Mouse (Mus musculus) midbrain, embryonic 15.5 days (tissue): ENCODE measurements at regions not wholly inside any gene's neighbourhood (a gene's known extent, or its start where the extent isn't known, plus 50 kb on each side); places are given as distances from the start of the nearest gene placed in this dataset.
"Not testable (repeated sequence)": the region's sequence is repeated elsewhere in the genome, so short reads cannot be mapped to it uniquely, and the experiment has no call there.

Experiments
- ATAC-seq: fragments of 200-750 bp; cut with Nextera tagmentation; replicated peaks from 2 replicates; pipeline ENCODE4 v1.8.0; 2017; ENCODE audit warnings: moderate TSS enrichment
- H3K27ac ChIP-seq: fragments of 300-500 bp; sonication (generic); 2 replicates; pipeline ENCODE4 v1.5.1; 2015; ENCODE audit warnings: mild to moderate bottlenecking, inconsistent platforms
- H3K27me3 ChIP-seq: fragments of 300-500 bp; sonication (generic); replicated peaks from 2 replicates; pipeline ENCODE4 v1.6.1; 2015; ENCODE audit warnings: inconsistent platforms
- H3K36me3 ChIP-seq: fragments of 300-500 bp; sonication (generic); replicated peaks from 2 replicates; pipeline ENCODE4 v1.6.1; 2015; ENCODE audit warnings: inconsistent platforms
- H3K4me1 ChIP-seq: fragments of 300-500 bp; sonication (generic); 2 replicates; pipeline ENCODE4 v1.6.1; 2015; ENCODE audit warnings: inconsistent platforms
- H3K4me2 ChIP-seq: fragments of 300-500 bp; sonication (generic); 2 replicates; pipeline ENCODE4 v1.6.1; 2015; ENCODE audit warnings: inconsistent platforms, mild to moderate bottlenecking, moderate library complexity
- H3K4me3 ChIP-seq: fragments of 300-500 bp; sonication (generic); 2 replicates; pipeline ENCODE4 v1.5.1; 2015; ENCODE audit warnings: mild to moderate bottlenecking, inconsistent platforms
- H3K9ac ChIP-seq: fragments of 300-500 bp; sonication (generic); 2 replicates; pipeline ENCODE4 v1.6.1; 2015; ENCODE audit warnings: mild to moderate bottlenecking, inconsistent platforms
- H3K9me3 ChIP-seq: fragments of 300-500 bp; sonication (generic); 2 replicates; pipeline ENCODE4 v1.6.1; 2016; ENCODE audit warnings: inconsistent platforms
- WGBS: fragments of 180-500 bp; shearing (Covaris S2); methylation state at CpG from one replicate; pipeline ENCODE4 v1.1.7; 2015; ENCODE audit warnings: mixed read lengths; 5-methylcytosine and 5-hydroxymethylcytosine counted together

DNA sequence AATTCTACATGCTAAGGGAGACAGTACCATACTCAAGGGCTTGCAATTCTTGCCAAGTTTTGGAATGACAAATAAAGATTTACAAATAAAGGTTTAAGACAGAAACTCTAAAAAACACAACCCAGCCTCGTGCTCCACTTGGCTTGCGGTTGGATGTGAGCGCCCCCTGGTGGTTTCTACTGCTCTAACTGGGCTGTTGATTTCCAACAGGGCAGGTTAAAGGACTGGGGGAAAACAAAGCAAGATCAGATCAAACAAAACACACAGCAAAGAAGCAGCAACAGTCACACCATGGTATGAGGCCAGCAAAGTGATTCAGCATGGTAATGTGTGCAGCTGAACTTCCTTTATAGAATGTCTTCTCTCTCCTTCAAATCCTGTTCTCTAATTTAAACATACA is 339.2 kb downstream of the Adam3 start:
- Histone ChIP-seq H3K9ac (no peak overlapping the region), H3K4me2 (no peak overlapping the region), H3K36me3 (no peaks in the 10 kb centered on the region), H3K27me3 (no peaks in the 10 kb centered on the region), H3K27ac (no peak overlapping the region), H3K4me3 (no peak overlapping the region), H3K9me3 (no peaks in the 10 kb centered on the region), H3K4me1 (no peaks in the 10 kb centered on the region)
- peak; percentile 54; the same call in 1 of the 2 replicates for ATAC-seq
- 3% methylated on average over 3 of the region's 3 CpGs for WGBS

DNA sequence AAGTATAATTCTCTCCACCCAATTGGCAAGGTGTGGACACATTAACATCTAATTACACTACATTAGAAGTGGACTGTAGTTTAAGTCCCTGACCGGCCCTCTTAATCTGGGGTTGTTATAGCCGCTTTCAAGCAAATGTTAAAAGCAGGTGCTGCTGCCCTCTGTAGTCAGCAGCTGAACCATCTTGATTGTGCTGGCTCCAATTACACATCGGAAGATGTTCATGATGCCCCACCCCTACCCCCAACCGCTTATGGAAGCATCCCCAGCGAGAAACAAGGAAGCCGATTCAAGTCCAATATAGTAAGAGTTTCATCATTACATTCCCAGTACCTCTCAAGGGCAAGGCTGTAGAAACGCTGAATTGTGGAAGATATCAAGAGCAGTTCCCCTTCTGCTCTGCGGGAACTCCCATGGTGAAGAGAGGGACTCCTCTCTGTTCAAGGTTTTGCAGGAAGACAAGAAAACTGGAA is 341.7 kb downstream of the Adam3 start:
- no peak overlapping the region for H3K9ac ChIP-seq
- no peaks in the 10 kb centered on the region for H3K27me3 ChIP-seq
- H3K9me3 ChIP-seq: no peaks in the 10 kb centered on the region
- no peak for ATAC-seq
- H3K27ac ChIP-seq: no peak overlapping the region
- WGBS: 79% methylated on average over 8 of the region's 8 CpGs
- no peaks in the 10 kb centered on the region for H3K36me3 ChIP-seq
- no peak overlapping the region for H3K4me2 ChIP-seq
- no peaks in the 10 kb centered on the region for H3K4me1 ChIP-seq
- no peak overlapping the region for H3K4me3 ChIP-seq

DNA sequence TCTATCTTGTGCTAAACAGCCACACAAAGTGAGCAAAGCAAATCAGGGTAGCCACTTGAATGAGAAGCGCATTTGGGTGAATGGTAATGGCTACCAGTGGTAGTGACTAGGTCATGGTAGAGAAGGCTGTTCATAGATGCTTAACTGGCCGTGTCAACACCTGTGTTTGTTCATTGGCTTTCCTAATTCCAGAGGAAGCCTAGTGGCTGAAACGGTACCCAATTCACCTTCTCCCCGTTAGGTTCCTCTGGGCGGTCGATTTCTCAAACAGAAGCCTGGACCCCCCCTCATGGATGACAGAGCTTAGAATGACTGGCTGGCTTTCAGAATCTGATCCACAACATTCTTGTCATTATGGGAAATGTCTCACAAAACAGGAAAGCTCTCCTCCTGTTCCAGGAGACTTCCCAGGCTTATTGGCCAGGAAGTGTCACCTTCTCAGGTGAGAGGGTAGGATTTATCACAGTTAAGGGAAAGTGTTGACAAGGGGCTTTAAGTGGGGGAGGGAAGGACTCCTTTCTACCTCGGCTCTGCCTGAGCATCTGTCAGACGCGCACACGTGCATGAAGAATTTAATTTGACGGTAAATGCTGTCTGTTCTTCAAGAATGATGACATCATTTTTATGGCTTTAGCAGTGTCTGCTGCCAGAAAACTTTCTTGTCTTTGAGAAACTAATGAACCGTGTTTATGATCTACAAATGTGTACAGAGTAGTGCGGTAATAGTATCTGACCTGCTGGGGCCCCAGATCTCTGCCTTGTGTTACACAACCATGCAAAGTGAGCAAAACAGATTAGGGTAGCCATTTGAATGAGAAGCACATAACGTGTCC is 342.3 kb downstream of the Adam3 start:
- Histone ChIP-seq H3K4me3 (no peak overlapping the region), H3K36me3 (no peaks in the 10 kb centered on the region), H3K9me3 (no peaks in the 10 kb centered on the region), H3K9ac (no peak overlapping the region), H3K27ac (no peak overlapping the region), H3K4me1 (no peaks in the 10 kb centered on the region), H3K4me2 (no peak overlapping the region), H3K27me3 (no peaks in the 10 kb centered on the region)
- ATAC-seq: no peak
- 80% methylated on average over 14 of the region's 14 CpGs for WGBS

DNA sequence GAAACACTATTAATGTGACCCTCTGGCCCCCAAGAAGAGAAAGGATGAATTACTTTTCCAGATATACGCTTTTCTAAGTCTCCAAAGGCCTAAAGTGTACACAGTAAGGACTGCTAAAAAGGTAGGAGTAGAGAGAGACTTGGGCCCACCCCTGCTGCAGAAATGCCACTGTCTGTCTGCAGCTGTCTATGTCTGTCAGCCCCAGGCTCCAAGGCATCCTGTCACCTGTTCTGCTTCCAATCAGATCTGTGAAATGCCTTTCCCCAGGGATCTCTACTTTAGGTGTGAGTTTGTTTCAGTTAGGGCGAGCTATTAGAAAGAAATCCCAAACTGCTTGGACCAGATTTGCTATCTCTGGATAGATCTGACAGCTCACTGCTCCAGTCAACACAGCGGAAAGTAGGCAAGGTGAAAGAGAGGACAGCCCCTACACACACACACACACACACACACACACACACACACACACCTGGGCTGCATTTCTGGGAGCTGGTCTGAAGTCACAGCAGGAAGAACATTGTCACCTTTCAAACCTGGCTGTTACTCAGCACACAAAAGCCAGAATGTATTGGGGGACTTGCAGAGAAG is 343.9 kb downstream of the Adam3 start:
- 84% methylated on average over 3 of the region's 3 CpGs for WGBS
- no peaks in the 10 kb centered on the region for H3K9me3 ChIP-seq
- ATAC-seq: no peak
- H3K36me3 ChIP-seq: no peaks in the 10 kb centered on the region
- H3K27ac ChIP-seq: no peak overlapping the region
- H3K4me1 ChIP-seq: no peaks in the 10 kb centered on the region
- H3K4me3 ChIP-seq: no peak overlapping the region
- no peak overlapping the region for H3K4me2 ChIP-seq
- no peak overlapping the region for H3K9ac ChIP-seq
- H3K27me3 ChIP-seq: no peaks in the 10 kb centered on the region

DNA sequence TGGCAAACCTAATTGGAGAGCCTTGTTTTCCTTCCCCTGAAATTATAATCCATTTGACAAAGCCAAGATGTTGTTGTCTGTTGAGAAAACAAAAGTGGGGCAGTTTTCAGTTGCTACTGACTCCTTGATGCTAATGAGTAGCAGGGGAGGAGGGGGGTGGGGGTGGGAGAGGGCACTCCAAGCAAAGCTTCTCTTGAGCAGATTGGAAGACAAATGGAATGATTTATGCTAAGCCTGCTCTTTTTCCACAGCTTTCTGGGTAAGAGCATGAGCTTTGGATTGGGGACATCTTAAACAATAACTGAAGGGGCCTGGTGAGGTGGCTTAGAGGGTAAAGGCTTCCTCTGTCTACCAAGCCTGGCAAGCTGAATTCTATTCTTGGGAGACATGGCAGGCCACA is 347.6 kb downstream of the Adam3 start:
- no peak overlapping the region for H3K4me3 ChIP-seq

DNA sequence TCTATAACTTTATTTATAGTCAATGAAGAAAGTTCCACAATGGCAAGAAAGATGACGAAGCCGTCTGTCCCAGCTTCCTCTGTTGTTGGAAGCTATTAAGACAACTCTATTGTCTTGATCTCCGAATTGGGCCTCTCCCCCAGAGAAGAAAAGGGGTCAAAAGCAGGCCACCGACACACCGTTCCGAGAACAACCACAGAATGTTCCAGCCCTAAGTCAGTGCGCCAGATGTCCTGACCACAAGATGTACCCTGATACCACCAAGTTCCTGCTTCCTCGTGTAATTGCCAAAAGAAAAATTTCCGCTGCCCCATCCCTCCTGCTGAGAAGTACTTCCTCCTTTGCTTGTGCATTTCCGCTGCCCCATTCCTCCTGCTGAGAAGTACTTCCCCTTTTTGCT is 348.8 kb downstream of the Adam3 start:
- not testable (repeated sequence) for H3K9me3 ChIP-seq, ATAC-seq, H3K4me3 ChIP-seq, H3K9ac ChIP-seq, H3K4me1 ChIP-seq, H3K27me3 ChIP-seq, H3K4me2 ChIP-seq, H3K36me3 ChIP-seq, H3K27ac ChIP-seq
- 81% methylated on average over 10 of the region's 10 CpGs for WGBS

More for the DNA sequence above, 347.6 kb downstream of the Adam3 start:
- Histone ChIP-seq H3K36me3 (no peaks in the 10 kb centered on the region), H3K4me2 (no peak overlapping the region), H3K27ac (no peak overlapping the region), H3K27me3 (no peaks in the 10 kb centered on the region), H3K9ac (no peak overlapping the region), H3K9me3 (no peaks in the 10 kb centered on the region), H3K4me1 (no peaks in the 10 kb centered on the region)
- ATAC-seq: no peak

DNA sequence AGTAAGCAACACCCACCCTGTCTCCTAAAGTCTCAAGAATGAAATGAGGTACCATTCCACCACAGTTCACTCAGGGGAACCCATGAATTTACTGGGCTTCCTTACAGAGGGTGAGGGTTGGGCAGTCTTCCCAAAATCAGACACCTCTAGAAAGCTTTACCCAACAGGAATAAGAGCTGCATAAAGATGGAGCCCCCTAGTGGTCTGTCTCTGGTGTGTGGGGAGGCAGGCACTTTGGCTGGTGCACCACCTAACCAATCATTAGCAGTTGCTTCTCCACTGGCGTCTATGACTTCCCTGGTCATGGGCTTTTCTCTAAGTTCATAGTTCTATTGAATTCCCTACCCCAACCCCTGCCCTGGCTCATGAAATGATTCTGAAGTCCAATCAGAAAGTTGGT is 351.1 kb downstream of the Adam3 start:
- no peaks in the 10 kb centered on the region for H3K27me3 ChIP-seq
- H3K9ac ChIP-seq: no peak overlapping the region
- no peak for ATAC-seq
- no peak overlapping the region for H3K27ac ChIP-seq
- H3K9me3 ChIP-seq: no peaks in the 10 kb centered on the region
- no peak overlapping the region for H3K4me2 ChIP-seq
- 91% methylated on average over 1 of the region's 1 CpGs for whole genome bisulfite sequencing
- no peak overlapping the region for H3K4me3 ChIP-seq
- H3K36me3 ChIP-seq: no peaks in the 10 kb centered on the region
- H3K4me1 ChIP-seq: no peaks in the 10 kb centered on the region

DNA sequence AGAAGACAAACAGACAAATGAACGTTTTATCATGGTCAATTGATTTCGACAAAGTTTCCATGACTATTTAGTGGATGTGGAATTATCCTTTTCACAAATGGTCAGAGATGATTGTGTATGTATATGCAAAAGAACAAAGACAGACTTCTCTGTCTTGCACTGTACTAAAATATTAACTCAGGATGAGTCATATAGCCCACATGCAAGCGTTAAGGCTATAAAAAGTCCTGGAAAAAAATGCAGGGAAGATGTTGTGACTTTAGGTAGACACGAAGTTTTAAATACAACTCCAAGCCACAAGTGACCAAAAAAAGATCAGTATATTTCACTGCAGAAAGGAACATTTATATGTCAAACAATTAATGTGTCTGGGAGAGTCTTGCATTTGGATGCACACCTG is 353.6 kb downstream of the Adam3 start:
- Histone ChIP-seq H3K4me1 (no peaks in the 10 kb centered on the region; the same call in 1 of the 2 replicates), H3K9me3 (no peaks in the 10 kb centered on the region), H3K4me3 (no peak overlapping the region), H3K27ac (no peak overlapping the region), H3K4me2 (no peak overlapping the region), H3K36me3 (no peaks in the 10 kb centered on the region), H3K9ac (no peak overlapping the region), H3K27me3 (no peaks in the 10 kb centered on the region)
- ATAC-seq: no peak
- WGBS: 89% methylated on average over 4 of the region's 4 CpGs

DNA sequence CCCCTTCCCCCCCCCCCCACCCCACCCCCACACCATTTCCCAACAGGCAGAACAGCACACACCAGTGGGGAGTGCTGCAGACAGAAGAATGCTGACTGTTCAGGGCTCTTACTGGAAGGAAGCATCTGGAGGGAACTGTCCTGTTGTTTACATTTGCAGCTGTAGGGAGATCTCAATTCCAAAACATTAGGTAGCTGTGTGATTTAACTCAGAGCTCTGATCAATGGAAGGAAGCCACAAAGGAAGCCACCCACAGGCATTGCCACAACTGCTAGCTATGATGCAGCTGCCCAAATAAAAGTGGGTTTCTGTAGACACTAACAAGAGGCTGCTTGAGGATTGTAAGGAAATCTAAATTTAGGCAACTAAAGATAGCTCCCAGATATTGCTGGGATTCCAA is 359.7 kb downstream of the Adam3 start:
- ATAC-seq: no peak
- no peak overlapping the region for H3K9ac ChIP-seq
- H3K27ac ChIP-seq: no peak overlapping the region
- H3K9me3 ChIP-seq: no peaks in the 10 kb centered on the region
- no peaks in the 10 kb centered on the region for H3K36me3 ChIP-seq
- H3K4me2 ChIP-seq: no peak overlapping the region
- no peaks in the 10 kb centered on the region for H3K27me3 ChIP-seq
- no peak overlapping the region for H3K4me3 ChIP-seq
- no peaks in the 10 kb centered on the region; the same call in 1 of the 2 replicates for H3K4me1 ChIP-seq

DNA sequence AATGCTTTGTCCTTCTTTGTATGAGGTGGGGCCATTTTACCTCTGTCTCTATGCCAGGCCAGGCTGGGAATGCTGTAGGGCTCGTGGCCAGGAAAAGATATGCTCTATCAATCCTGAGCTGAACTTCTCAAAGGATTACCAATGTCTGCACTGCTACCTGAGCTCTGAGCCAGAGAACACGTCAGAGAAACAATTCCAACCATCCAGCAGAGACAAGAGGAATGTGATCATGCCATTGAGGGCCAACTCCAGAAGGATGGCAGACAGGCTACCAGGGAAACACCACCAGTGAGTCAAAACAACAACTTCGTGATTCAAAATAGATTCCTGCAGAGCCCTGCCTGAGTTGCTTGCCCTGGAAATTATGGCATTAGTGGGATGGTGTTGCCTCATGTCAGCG is 361.0 kb downstream of the Adam3 start:
- Histone ChIP-seq H3K4me1 (no peaks in the 10 kb centered on the region; the same call in 1 of the 2 replicates), H3K27me3 (no peaks in the 10 kb centered on the region), H3K4me2 (no peak overlapping the region), H3K9me3 (no peaks in the 10 kb centered on the region), H3K27ac (no peak overlapping the region), H3K4me3 (no peak overlapping the region), H3K36me3 (no peaks in the 10 kb centered on the region), H3K9ac (no peak overlapping the region)
- 67% methylated on average over 4 of the region's 4 CpGs for WGBS
- no peak for ATAC-seq

DNA sequence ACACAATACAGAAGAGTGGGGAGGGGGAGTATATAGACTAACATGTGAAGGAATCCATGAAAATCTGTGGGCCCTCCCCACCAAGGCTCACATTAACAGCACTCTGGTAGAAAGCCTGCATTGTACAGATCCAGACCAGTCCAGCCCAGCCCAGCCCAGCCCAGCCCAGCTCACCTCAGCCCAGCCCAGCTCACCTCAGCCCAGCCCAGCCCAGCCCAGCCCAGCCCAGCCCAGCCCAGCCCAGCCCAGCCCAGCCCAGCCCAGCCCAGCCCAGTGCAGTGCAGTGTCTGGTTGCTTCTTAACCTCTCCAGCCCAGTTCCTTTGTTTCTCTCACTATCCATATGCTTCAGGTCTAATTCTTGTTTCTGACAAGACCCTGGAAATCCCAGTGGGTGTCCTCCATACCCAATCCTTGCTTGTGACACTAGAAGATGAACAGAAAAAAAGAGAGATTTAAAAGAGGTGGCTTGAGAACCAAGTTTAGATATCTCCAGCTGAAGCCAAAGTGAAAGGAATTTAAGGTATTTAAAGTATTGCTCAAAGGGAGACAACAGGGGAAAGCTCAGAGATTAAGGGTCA is 366.5 kb downstream of the Adam3 start:
- no peak overlapping the region for H3K4me2 ChIP-seq
- H3K4me1 ChIP-seq: no peaks in the 10 kb centered on the region
- no peak overlapping the region for H3K27ac ChIP-seq
- no peaks in the 10 kb centered on the region for H3K27me3 ChIP-seq
- ATAC-seq: no peak
- H3K9ac ChIP-seq: no peak overlapping the region
- H3K4me3 ChIP-seq: no peak overlapping the region
- H3K36me3 ChIP-seq: no peaks in the 10 kb centered on the region
- no peaks in the 10 kb centered on the region for H3K9me3 ChIP-seq

DNA sequence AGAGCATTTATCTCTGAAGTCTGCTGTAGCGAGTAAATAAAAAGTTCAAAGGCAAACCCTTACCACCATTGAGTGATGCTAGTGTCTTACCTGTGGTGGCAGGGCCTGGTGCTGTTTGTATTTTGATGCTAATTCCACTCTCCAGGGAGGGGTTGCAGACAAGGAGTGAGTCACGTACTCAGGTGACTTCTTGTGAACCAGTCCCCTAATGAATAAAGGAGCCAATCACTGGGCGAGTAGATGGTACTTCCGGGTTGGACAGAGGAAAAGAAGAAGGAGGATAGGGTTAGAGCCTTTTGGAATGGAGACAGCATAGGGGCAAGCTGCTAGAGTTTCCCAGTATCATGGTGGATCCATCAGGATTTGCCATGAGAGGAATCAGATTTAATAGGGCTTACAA is 370.5 kb downstream of the Adam3 start:
- WGBS: 87% methylated on average over 4 of the region's 4 CpGs
- Histone ChIP-seq H3K36me3 (no peaks in the 10 kb centered on the region), H3K4me2 (no peak overlapping the region), H3K9me3 (no peaks in the 10 kb centered on the region), H3K27me3 (no peaks in the 10 kb centered on the region), H3K4me3 (no peak overlapping the region), H3K4me1 (no peaks in the 10 kb centered on the region), H3K9ac (no peak overlapping the region), H3K27ac (no peak overlapping the region)
- ATAC-seq: no peak

DNA sequence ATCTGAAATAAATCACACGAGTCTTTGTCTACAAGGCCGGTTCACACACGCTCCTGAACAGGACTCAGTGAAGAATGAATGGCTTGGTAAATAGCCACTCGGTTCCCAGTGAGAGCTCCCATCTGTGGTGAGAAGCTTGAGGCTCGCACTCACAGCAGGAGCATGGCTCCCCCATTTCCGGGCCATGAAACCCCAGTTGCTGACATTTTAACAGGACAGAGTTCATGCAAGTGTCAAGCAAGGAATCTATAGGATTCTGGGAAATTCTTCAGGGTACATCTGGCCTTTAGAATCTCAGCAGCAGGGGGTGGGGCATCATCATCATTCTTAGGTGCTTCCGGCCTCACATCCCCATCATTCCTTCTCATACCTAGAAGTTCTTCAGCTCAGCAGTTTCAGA is 371.8 kb downstream of the Adam3 start:
- 80% methylated on average over 7 of the region's 7 CpGs for WGBS
- Histone ChIP-seq H3K4me1 (no peaks in the 10 kb centered on the region), H3K9ac (no peak overlapping the region), H3K4me3 (no peak overlapping the region), H3K9me3 (no peaks in the 10 kb centered on the region), H3K27me3 (no peaks in the 10 kb centered on the region), H3K27ac (no peak overlapping the region), H3K36me3 (no peaks in the 10 kb centered on the region), H3K4me2 (no peak overlapping the region)
- no peak for ATAC-seq
